Mouse (Mus musculus) heart, postnatal 0 days (tissue): ENCODE data around the gene Fndc7. TPM values are rescaled to one million over a fixed set of nuclear protein-coding genes. Genes with fewer than 3 reads are reported as not detected.

ENCODE experiments used
- ATAC-seq: fragments of 200-750 bp; cut with Nextera tagmentation; 2 replicates; pipeline ENCODE4 v1.8.0; 2017; ENCODE audit warnings: low read depth, moderate number of reproducible peaks, moderate library complexity; ENCODE audit not compliant: insufficient read depth
- DNase-seq: peaks from one replicate; pipeline ENCODE4 v3.0.0-alpha.2; 2016; ENCODE audit warnings: low spot score
- H3K27ac ChIP-seq: fragments of 300-500 bp; sonication (generic); 2 replicates; pipeline ENCODE4 v1.5.1; 2014; ENCODE audit warnings: low read depth, mild to moderate bottlenecking
- H3K27me3 ChIP-seq: fragments of 300-500 bp; sonication (generic); 2 replicates; pipeline ENCODE4 v1.6.1; 2014; ENCODE audit warnings: low read length, mixed read lengths; ENCODE audit not compliant: control insufficient read depth, insufficient read depth
- H3K36me3 ChIP-seq: fragments of 300-500 bp; sonication (generic); replicated peaks from 2 replicates; pipeline ENCODE4 v1.6.1; 2014; ENCODE audit warnings: low read length, mixed read lengths; ENCODE audit not compliant: control insufficient read depth, insufficient read depth
- H3K4me1 ChIP-seq: fragments of 300-500 bp; sonication (generic); 2 replicates; pipeline ENCODE4 v1.6.1; 2014; ENCODE audit warnings: antibody characterized with exemption; ENCODE audit not compliant: control insufficient read depth, insufficient read depth
- H3K4me2 ChIP-seq: fragments of 300-500 bp; sonication (generic); 2 replicates; pipeline ENCODE4 v1.6.1; 2014; ENCODE audit warnings: low read depth, mild to moderate bottlenecking, low read length, moderate library complexity
- H3K4me3 ChIP-seq: fragments of 300-500 bp; sonication (generic); 2 replicates; pipeline ENCODE4 v1.5.1; 2014; ENCODE audit warnings: low read depth, low read length
- H3K9ac ChIP-seq: fragments of 300-500 bp; sonication (generic); replicated peaks from 2 replicates; pipeline ENCODE4 v1.6.1; 2014; ENCODE audit warnings: low read depth, low read length, mixed read lengths
- H3K9me3 ChIP-seq: fragments of 300-500 bp; sonication (generic); replicated peaks from 2 replicates; pipeline ENCODE4 v1.6.1; 2016; ENCODE audit warnings: low read length; ENCODE audit not compliant: control insufficient read depth
- CTCF ChIP-seq: IDR thresholded peaks from 2 replicates; pipeline ENCODE4 v1.5.1; 2016; ENCODE audit warnings: antibody characterized with exemption, control low read depth, low read depth
- EP300 ChIP-seq: IDR thresholded peaks from 2 replicates; pipeline ENCODE4 v1.6.1; 2016; ENCODE audit warnings: antibody characterized with exemption, low read depth
- WGBS: fragments of 180-500 bp; shearing (Covaris S2); extraction: QIAGEN DNeasy Blood & Tissue Kit; methylation state at CpG from one replicate; pipeline ENCODE4 v1.1.7; 2014; 5-methylcytosine and 5-hydroxymethylcytosine counted together
- polyA plus RNA-seq: library from polyadenylated mRNA; unstranded; fragments of >200 nt; fragmentation: Nextera tagmentation; extraction: Ambion mirVana; gene quantifications from 2 replicates; pipeline ENCODE4 v1.2.1, GENCODE M21; 2015
- total RNA-seq: library from RNA; depleted of rRNA; stranded (reverse); fragments of >200 nt; gene quantifications from 2 replicates; pipeline ENCODE4 v1.2.3, GENCODE M21; 2014; ENCODE audit warnings: low replicate concordance

The Fndc7 gene
- total and polyA plus RNA-seq, 2 experiments from 2014 or later: not detected

DNA sequence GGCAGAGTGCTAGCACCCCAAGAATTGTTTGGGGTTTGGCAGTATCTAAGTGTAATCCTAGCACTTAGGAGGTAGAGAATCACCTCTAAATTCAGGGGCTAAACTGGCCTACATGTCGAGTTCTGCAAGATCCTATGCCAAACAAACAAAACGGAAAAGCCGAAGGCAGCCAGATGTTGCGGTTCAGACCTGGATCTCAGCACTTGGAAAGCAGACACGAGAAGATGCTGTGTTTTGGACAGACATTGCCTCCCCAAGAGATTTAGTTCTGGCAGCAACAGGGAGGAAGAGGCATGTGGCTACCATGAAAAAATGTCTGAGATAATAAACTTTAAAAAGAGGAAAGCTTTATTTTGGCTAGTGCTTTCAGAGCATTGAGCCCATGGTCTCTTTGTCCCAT, 10.9 kb upstream of the Fndc7 start:
- no peak for DNase-seq
- Histone ChIP-seq H3K27ac (no peak overlapping the region), H3K9me3 (no peaks in the 10 kb centered on the region), H3K4me2 (no peak overlapping the region), H3K4me3 (no peak overlapping the region), H3K4me1 (no peaks in the 10 kb centered on the region), H3K27me3 (no peaks in the 10 kb centered on the region), H3K9ac (no peak overlapping the region), H3K36me3 (peaks cover 31% of the 10 kb centered on the region)
- ATAC-seq: no peak
- TF ChIP-seq EP300 (no peak), CTCF (no peak)
- 76% methylated on average over 5 of the region's 5 CpGs for WGBS

DNA sequence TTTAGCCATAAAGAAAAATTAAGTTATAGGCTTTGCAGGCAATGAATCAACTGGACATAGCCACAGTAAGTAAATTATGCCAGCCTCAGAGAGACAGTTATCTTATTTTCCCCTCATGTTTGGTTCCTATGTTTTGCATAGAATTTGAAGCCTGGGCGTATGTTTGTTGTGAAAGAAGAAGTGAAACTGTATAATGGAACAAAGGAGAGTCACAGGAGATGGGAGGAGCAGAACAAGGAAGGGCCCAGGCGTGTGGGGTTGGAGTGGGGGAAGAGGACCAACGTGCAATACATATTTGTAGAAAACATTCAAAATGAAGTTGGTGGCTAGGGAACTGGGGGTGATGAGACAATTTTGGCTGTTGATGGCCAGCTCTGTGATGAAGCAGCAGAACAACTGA, 10.3 kb upstream of the Fndc7 start:
- TF ChIP-seq CTCF: no peak
- TF ChIP-seq EP300: no peak
- H3K9me3 ChIP-seq: no peaks in the 10 kb centered on the region
- peaks cover 27% of the 10 kb centered on the region for H3K36me3 ChIP-seq
- H3K27me3 ChIP-seq: no peaks in the 10 kb centered on the region
- no peak for ATAC-seq
- DNase-seq: no peak
- no peaks in the 10 kb centered on the region for H3K4me1 ChIP-seq
- no peak overlapping the region for H3K4me3 ChIP-seq
- 68% methylated on average over 3 of the region's 3 CpGs for WGBS
- no peak overlapping the region for H3K27ac ChIP-seq
- H3K4me2 ChIP-seq: no peak overlapping the region
- H3K9ac ChIP-seq: no peak overlapping the region

DNA sequence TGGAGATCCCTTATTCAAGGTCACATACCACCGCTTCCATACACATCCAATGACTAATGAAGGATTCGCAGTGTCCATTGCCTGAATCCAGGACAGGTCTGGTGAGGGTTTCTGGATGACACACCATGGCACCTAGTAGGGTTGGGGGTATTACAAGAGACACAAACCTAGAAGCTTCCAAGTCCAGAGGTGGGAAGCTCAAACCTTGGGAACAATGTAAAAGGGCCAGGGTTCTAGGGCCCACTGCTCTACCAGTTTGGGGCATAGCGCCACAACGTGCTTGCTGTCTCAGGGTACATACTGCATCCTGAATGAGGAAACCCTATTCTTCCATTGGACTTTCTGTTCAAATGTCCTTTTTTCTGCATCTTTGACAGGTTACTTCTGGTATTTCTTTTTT, 8.8 kb upstream of the Fndc7 start:
- H3K4me1 ChIP-seq: no peaks in the 10 kb centered on the region
- DNase-seq: no peak
- 95% methylated on average over 4 of the region's 4 CpGs for WGBS

DNA sequence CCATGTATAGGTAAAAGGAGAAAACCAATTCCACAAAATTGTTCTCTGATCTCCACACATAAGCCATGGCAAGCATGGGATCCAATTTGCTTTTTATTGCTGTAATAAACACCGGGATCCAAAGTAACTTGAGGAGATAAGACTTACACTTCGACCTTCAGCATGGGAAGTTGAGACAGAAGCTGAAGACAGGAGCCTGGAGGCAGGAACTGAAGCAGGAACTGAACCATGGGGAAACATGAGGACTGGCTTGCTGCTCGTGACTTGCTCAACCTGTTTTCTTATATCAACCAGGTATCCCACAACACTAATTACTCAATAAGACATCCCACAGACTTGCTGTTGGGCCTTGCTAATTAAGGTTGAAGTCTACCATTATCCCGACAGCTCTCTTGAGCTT, 3.1 kb upstream of the Fndc7 start:
- ATAC-seq (no peak), DNase-seq (no peak)
- Histone ChIP-seq H3K9ac (no peak overlapping the region), H3K4me1 (no peaks in the 10 kb centered on the region), H3K36me3 (no peaks in the 10 kb centered on the region), H3K4me3 (no peak overlapping the region), H3K27me3 (no peaks in the 10 kb centered on the region), H3K27ac (no peak overlapping the region), H3K4me2 (no peak overlapping the region), H3K9me3 (no peaks in the 10 kb centered on the region)
- TF ChIP-seq CTCF: no peak
- no peak for TF ChIP-seq EP300
- WGBS: 58% methylated on average over 4 of the region's 4 CpGs

More for the DNA sequence above, 8.8 kb upstream of the Fndc7 start:
- Histone ChIP-seq H3K27me3 (no peaks in the 10 kb centered on the region), H3K4me3 (no peak overlapping the region), H3K4me2 (no peak overlapping the region), H3K36me3 (peaks cover 12% of the 10 kb centered on the region), H3K9me3 (no peaks in the 10 kb centered on the region), H3K27ac (no peak overlapping the region), H3K9ac (no peak overlapping the region)
- TF ChIP-seq EP300: no peak
- no peak for TF ChIP-seq CTCF
- no peak for ATAC-seq

DNA sequence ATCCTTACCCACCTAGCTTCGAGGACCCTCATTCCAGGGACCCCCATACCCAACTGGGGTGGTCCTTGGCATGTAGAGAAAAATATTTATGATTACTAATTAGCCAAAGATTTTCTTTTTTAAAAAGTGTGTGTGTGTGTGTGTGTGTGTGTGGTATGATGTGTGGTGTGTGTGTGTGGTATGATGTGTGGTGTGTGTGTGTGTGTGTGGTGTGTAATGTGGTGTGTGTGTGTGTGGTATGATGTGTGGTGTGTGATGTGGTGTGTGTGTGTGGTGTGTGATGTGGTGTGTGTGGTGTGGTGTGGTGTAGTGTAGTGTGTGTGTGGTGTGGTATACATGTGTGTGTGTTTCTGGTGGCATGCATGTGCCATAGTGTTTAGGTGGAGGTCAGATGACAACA, 2.3 kb upstream of the Fndc7 start:
- TF ChIP-seq EP300 (no peak), CTCF (no peak)
- no peaks in the 10 kb centered on the region for H3K36me3 ChIP-seq
- DNase-seq (no peak), ATAC-seq (no peak)
- no peak overlapping the region for H3K9ac ChIP-seq
- H3K27ac ChIP-seq: no peak overlapping the region
- H3K4me1 ChIP-seq: no peaks in the 10 kb centered on the region
- no peaks in the 10 kb centered on the region for H3K27me3 ChIP-seq
- H3K4me2 ChIP-seq: no peak overlapping the region
- WGBS: 64% methylated on average over 1 of the region's 1 CpGs
- H3K9me3 ChIP-seq: no peaks in the 10 kb centered on the region
- no peak overlapping the region for H3K4me3 ChIP-seq

DNA sequence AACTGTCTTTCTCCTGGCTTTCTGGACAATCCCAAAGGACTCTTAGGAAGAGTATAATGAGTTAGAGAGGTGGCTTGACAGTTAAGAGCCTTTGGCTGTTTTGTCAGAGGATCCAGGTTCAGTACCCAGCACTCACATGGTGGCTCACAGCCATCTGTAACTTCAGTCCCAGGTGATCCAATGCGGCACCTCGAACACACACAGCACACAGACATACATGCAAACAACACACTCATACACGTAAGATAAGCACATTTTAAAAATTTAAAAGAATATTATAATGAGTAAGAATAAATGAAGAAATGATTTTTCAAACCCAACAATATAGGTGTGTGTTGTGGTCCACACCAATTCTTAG, 2.2 kb downstream of the Fndc7 start:
- no peak overlapping the region for H3K4me2 ChIP-seq
- no peaks in the 10 kb centered on the region for H3K36me3 ChIP-seq
- DNase-seq: no peak
- H3K4me3 ChIP-seq: no peak overlapping the region
- no peaks in the 10 kb centered on the region for H3K27me3 ChIP-seq
- peaks cover 17% of the 10 kb centered on the region for H3K4me1 ChIP-seq
- 90% methylated on average over 3 of the region's 3 CpGs for WGBS
- no peak overlapping the region for H3K9ac ChIP-seq
- no peaks in the 10 kb centered on the region for H3K9me3 ChIP-seq
- no peak overlapping the region for H3K27ac ChIP-seq
- TF ChIP-seq CTCF (no peak), EP300 (no peak)
- no peak for ATAC-seq
